Mouse (Mus musculus) left cerebral cortex, adult 6 months (tissue): ENCODE results near the gene Nckap1. TPM values are rescaled to one million over a fixed set of nuclear protein-coding genes. Genes with fewer than 3 reads are reported as not detected.

ENCODE experiments used
- long read RNA-seq, 2 experiments: library from polyadenylated mRNA; unstranded; transcript quantifications; one replicate each; pipeline ENCODE4 v2.0.0; 2019 to 2020
- polyA plus RNA-seq: library from polyadenylated mRNA; unstranded; fragments of <200 nt; fragmentation: Nextera tagmentation; gene quantifications from 2 replicates; pipeline ENCODE4 v1.2.3, GENCODE M21; 2021

The Nckap1 gene
- 56.8 and 68.8 TPM in 2 replicates for polyA plus RNA-seq
- long read RNA-seq, experiment 1, full-length matches to known transcripts, result 153 of 377 reads
- long read RNA-seq, experiment 1, partial matches to known transcripts, result 197 of 377 reads
- long read RNA-seq, experiment 1, other reads (novel, unspliced or antisense), result 27 of 377 reads
- long read RNA-seq, experiment 2, full-length matches to known transcripts, result 16 of 179 reads
- long read RNA-seq, experiment 2, partial matches to known transcripts, result 157 of 179 reads
- long read RNA-seq, experiment 2, other reads (novel, unspliced or antisense), result 6 of 179 reads

GRCm38 (mm10) chr2:80581043-80581711, at the start of gene Nckap1:
Gene Nckap1, minus strand, starts transcription at chr2:80581380.

GRCm38 (mm10) chr2:80616854-80617737, 35.9 kb upstream of the Nckap1 start, which contains the start of the genes Dusp19 and Nup35:
Gene Dusp19, plus strand, starts transcription at chr2:80617045.
Gene Nup35, plus strand, starts transcription at chr2:80617236.

Other genes with a start within 250 kb of the Nckap1 start
- 8.6 and 12.0 TPM in 2 replicates for gene Frzb, start 133.8 kb downstream of the Nckap1 start, polyA plus RNA-seq
- 10.2 and 12.1 TPM in 2 replicates for gene Dusp19, start 35.7 kb upstream of the Nckap1 start, polyA plus RNA-seq
- 15.7 and 19.2 TPM in 2 replicates for gene Nup35, start 35.9 kb upstream of the Nckap1 start, polyA plus RNA-seq